ENCODE assay signal across 30 mouse cellular contexts in genomic region chr1:72315447-72315846, GRCm38 (mm10). TPM values are rescaled to one million over a fixed set of nuclear protein-coding genes. Genes with fewer than 3 reads are reported as not detected.
"Had no signal": no experiment of that assay in that cellular context is flagged by ENCODE, and none has a peak within 500 bp of the region (broad histone marks: within the 10 kb centered on the region; RNA-seq: fewer than 3 reads in every experiment).

No protein-coding gene starts in this region.

- H3K27ac ChIP-seq: embryonic facial prominence, embryonic 10.5 days; embryonic facial prominence, embryonic 12.5 days; embryonic facial prominence, embryonic 13.5 days; embryonic facial prominence, embryonic 15.5 days; forebrain, embryonic 10.5 days; forebrain, embryonic 12.5 days; forebrain, embryonic 13.5 days; forebrain, embryonic 15.5 days; gastrocnemius, adult 2 months; heart, adult 2 months had no signal

- H3K9me3 ChIP-seq: embryonic facial prominence, embryonic 10.5 days; embryonic facial prominence, embryonic 12.5 days; embryonic facial prominence, embryonic 13.5 days; embryonic facial prominence, embryonic 15.5 days; forebrain, embryonic 10.5 days; forebrain, embryonic 12.5 days; forebrain, embryonic 13.5 days; forebrain, embryonic 15.5 days had no signal

- H3K4me3 ChIP-seq: embryonic facial prominence, embryonic 10.5 days; embryonic facial prominence, embryonic 12.5 days; embryonic facial prominence, embryonic 13.5 days; embryonic facial prominence, embryonic 15.5 days; erythroblast, embryonic 14.5 days; forebrain, embryonic 10.5 days; forebrain, embryonic 12.5 days; forebrain, embryonic 13.5 days; forebrain, embryonic 15.5 days; gastrocnemius, adult 2 months; heart, adult 2 months had no signal

- DNase-seq: cerebellum, adult 2 months; cerebellum, adult 8-10 months; cerebellum, adult 9-10 months; cerebellum, adult 9-11 months; cerebellum, postnatal 10 days; cerebellum, postnatal 14 days; cerebellum, postnatal 25 days; cerebellum, postnatal 36 days; embryo, embryonic 11 days; forebrain, postnatal 0 days; gastrocnemius, adult 2 months; gastrocnemius, postnatal 10 days; gastrocnemius, postnatal 14 days; gastrocnemius, postnatal 25 days; gastrocnemius, postnatal 36 days; heart, adult 18-20 months; heart, adult 2 months had no signal

- H3K4me1 ChIP-seq: embryonic facial prominence, embryonic 15.5 days; forebrain, embryonic 12.5 days; forebrain, embryonic 13.5 days; forebrain, embryonic 15.5 days had no signal

- H3K27me3 ChIP-seq: embryonic facial prominence, embryonic 12.5 days; embryonic facial prominence, embryonic 13.5 days; embryonic facial prominence, embryonic 15.5 days; forebrain, embryonic 12.5 days; forebrain, embryonic 13.5 days; forebrain, embryonic 15.5 days had no signal

RNA-seq across cellular contexts. Expression of gene Tmem169, which starts 31.3 kb away (rescaled TPM):
- total RNA-seq: common myeloid progenitor, adult 5-6 weeks; gastrocnemius, adult 2 months; gastrocnemius, adult 8-10 months; gastrocnemius, postnatal 25 days; gastrocnemius, postnatal 36 days; granulocyte monocyte progenitor cell, adult 5-6 weeks; heart, adult 18-20 months; heart, adult 8-10 months had no signal
- polyA plus RNA-seq: erythroblast, embryonic 14.5 days had no signal
